Mouse (Mus musculus): ENCODE results near the gene Tmem87b.

GRCm38 (mm10) chr2:128890661-128891335 is 72.9 kb downstream of the Tmem87b start:
- TF ChIP-seq CTCF (IDR thresholded peaks at IDR 0.05; ENCODE audit: control insufficient read depth, insufficient read depth, insufficient read length) = no peak
- no peak for TF ChIP-seq USF1 (IDR thresholded peaks at IDR 0.05; ENCODE audit: low read depth)
- TF ChIP-seq MAX (IDR thresholded peaks at IDR 0.05) = no peak
- no peak for TF ChIP-seq CEBPB (IDR thresholded peaks at IDR 0.05; ENCODE audit: low read depth)
- TF ChIP-seq MYOG (IDR thresholded peaks at IDR 0.05; ENCODE audit: control insufficient read depth, extremely low read depth, insufficient read length) = no peak
- no peak for TF ChIP-seq FOSL1 (IDR thresholded peaks at IDR 0.05; ENCODE audit: insufficient read depth, low read length, poor library complexity, severe bottlenecking)
- TF ChIP-seq MYOD1 (IDR thresholded peaks at IDR 0.05; ENCODE audit: control insufficient read depth, insufficient read length, low read depth) = no peak

All from C2C12 (cell line).